Mouse (Mus musculus) liver, adult 2 months (tissue): Measurements from ENCODE around the gene Mrtfa. TPM values are rescaled to one million over a fixed set of nuclear protein-coding genes. Genes with fewer than 3 reads are reported as not detected.

Source experiments
- DNase-seq: peaks from one replicate; pipeline ENCODE4 v3.0.0-alpha.2; 2011; ENCODE audit warnings: low read depth, low spot score; ENCODE audit errors: extremely low read depth
- H3K27ac ChIP-seq: fragments of 200-500 bp; replicated peaks from 2 replicates; pipeline ENCODE4 v1.5.1; 2012; ENCODE audit warnings: low read depth, mild to moderate bottlenecking, control low read depth, inconsistent platforms, low read length; ENCODE audit not compliant: insufficient read depth
- H3K27me3 ChIP-seq: fragments of 200-500 bp; 2 replicates; pipeline ENCODE4 v1.6.1; 2012; ENCODE audit warnings: mild to moderate bottlenecking, moderate library complexity, low read length, inconsistent platforms; ENCODE audit not compliant: control insufficient read depth, insufficient read depth
- H3K36me3 ChIP-seq: fragments of 200-500 bp; 2 replicates; pipeline ENCODE4 v1.6.1; 2012; ENCODE audit warnings: low read length, inconsistent platforms; ENCODE audit not compliant: control insufficient read depth, insufficient read depth
- H3K4me1 ChIP-seq: fragments of 200-500 bp; 2 replicates; pipeline ENCODE4 v1.6.1; 2011; ENCODE audit warnings: low read length; ENCODE audit not compliant: control insufficient read depth, insufficient read depth
- H3K4me3 ChIP-seq: fragments of 200-500 bp; 2 replicates; pipeline ENCODE4 v1.5.1; 2011; ENCODE audit warnings: low read depth, mild to moderate bottlenecking, control low read depth, low read length, moderate library complexity; ENCODE audit not compliant: insufficient read depth
- H3K79me2 ChIP-seq: fragments of 200-500 bp; 2 replicates; pipeline ENCODE4 v1.6.1; 2012; ENCODE audit warnings: inconsistent platforms, mild to moderate bottlenecking, low read length, moderate library complexity; ENCODE audit not compliant: control insufficient read depth, insufficient read depth
- H3K9ac ChIP-seq: fragments of 200-500 bp; 2 replicates; pipeline ENCODE4 v1.6.1; 2012; ENCODE audit warnings: low read depth, mild to moderate bottlenecking, control low read depth, inconsistent platforms, low read length
- CTCF ChIP-seq: fragments of 200-500 bp; IDR thresholded peaks from 2 replicates; pipeline ENCODE4 v1.5.1; 2011; ENCODE audit warnings: low read depth, low read length, control low read depth
- POLR2A ChIP-seq: fragments of 200-500 bp; IDR thresholded peaks from 2 replicates; pipeline ENCODE4 v1.6.1; 2011; ENCODE audit warnings: low read length, control low read depth; ENCODE audit not compliant: insufficient read depth; ENCODE audit errors: extremely low read depth
- WGBS: fragments of 180-500 bp; shearing (Covaris S2); methylation state at CpG from one replicate; pipeline ENCODE4 v1.1.7; 2018; 5-methylcytosine and 5-hydroxymethylcytosine counted together
- polyA plus RNA-seq: library from polyadenylated mRNA; depleted of rRNA; stranded (reverse); fragments of >200 nt; gene quantifications from 2 replicates; pipeline ENCODE4 v1.2.3, GENCODE M21; 2012
- total RNA-seq: library from RNA; depleted of rRNA; stranded (reverse); fragments of >200 nt; gene quantifications from 2 replicates; pipeline ENCODE4 v1.2.3, GENCODE M21; 2014

Mrtfa gene
- total and polyA plus RNA-seq, 2 experiments = 1.0 to 5.6 TPM

DNA sequence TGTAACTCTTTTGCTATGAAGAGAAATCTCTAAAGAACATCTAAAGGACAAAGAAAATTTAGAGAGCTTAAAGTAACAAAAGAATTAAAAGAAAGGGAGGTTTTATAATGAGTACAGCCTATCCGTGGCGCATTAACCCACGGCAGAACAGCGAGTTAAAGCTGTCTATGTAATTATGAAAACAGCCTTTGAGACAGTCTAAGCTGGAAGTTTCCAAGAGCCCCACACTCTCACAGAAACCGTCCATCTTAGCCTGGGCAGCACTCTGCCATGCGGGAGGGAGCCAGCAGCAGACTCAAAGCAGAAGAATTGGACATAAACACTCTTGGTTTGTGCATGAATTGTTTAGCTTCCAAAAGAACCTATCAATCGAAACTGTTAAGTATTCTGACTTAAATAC lies 103.0 kb downstream of the Mrtfa start:
- H3K79me2 ChIP-seq = peaks cover 5% of the 10 kb centered on the region; the same call in 1 of the 2 replicates
- H3K4me1 ChIP-seq = no peaks in the 10 kb centered on the region
- no peak for DNase-seq
- TF ChIP-seq CTCF = no peak
- TF ChIP-seq POLR2A = no peak
- no peaks in the 10 kb centered on the region for H3K36me3 ChIP-seq
- WGBS = 91% methylated on average over 7 of the region's 7 CpGs
- H3K9ac ChIP-seq = no peak overlapping the region
- H3K27ac ChIP-seq = no peak overlapping the region
- H3K4me3 ChIP-seq = no peak overlapping the region
- H3K27me3 ChIP-seq = no peaks in the 10 kb centered on the region

DNA sequence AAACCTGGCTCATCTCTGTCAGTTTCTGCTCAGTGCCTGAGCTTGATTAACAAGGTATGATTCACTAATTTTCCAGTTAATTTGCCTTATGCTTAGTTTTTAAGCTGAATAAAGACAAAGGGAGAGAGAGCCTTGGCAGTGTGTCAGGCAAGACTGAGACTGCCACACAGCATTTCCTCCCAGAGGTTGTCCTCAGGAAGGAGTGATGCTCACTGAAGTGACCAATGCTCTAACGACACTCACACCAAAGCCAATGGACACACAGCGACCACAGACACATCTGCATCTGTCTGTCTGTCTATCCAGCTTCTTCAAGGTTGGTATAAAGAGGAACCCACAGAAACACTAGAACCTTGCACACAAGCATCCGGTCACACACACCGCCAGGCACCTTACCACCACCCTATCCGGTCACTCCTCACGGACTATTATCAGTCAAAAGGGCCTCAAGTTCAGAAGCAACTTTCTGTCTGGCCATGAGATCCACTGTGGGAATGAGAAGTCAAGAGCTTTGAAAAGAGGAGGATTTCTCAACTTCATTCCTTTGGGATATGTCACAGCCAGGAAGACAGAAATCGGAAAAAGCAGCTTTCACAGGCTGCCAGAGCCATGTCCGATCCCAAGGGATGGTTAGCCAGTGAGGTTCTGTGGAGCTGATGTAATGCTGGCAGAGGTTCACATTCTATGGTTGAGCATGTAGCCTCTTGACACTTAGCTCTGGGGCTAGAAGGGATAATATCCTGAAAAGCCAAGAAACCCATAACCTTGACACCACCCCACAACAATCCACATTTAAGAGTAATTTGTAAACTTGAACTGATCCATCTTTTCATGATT lies 103.7 kb downstream of the Mrtfa start:
- Histone ChIP-seq H3K79me2 (peaks cover 5% of the 10 kb centered on the region; the same call in 1 of the 2 replicates), H3K4me3 (no peak overlapping the region), H3K9ac (no peak overlapping the region), H3K36me3 (no peaks in the 10 kb centered on the region), H3K27ac (no peak overlapping the region), H3K27me3 (no peaks in the 10 kb centered on the region), H3K4me1 (no peaks in the 10 kb centered on the region)
- 89% methylated on average over 8 of the region's 8 CpGs for WGBS
- no peak for DNase-seq
- no peak for TF ChIP-seq POLR2A
- TF ChIP-seq CTCF = no peak

DNA sequence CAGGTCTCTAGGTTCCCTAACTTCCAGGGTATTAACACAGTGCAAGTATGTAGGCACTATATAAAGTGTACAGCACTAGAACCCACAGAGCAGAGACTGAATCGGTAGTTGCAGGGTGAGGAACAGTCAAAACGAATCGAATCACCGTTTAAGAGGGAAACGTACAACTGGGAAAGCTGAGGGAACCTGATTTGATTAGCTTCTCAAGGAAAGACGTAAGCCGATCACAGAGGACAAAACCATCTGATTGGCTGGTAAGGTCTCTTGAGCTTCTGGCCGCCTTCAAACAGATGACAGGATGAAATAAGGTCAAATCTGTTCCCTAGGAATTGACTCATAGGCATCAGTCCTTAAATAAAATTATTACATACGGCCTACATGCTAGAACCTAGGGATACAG lies 106.7 kb downstream of the Mrtfa start:
- no peak for TF ChIP-seq CTCF
- TF ChIP-seq POLR2A = no peak
- Histone ChIP-seq H3K27ac (peak overlapping the region; percentile 16; the same call in 1 of the 2 replicates), H3K9ac (no peak overlapping the region), H3K4me1 (no peaks in the 10 kb centered on the region), H3K27me3 (no peaks in the 10 kb centered on the region), H3K36me3 (no peaks in the 10 kb centered on the region), H3K4me3 (no peak overlapping the region), H3K79me2 (peaks cover 5% of the 10 kb centered on the region; the same call in 1 of the 2 replicates)
- WGBS = 90% methylated on average over 9 of the region's 9 CpGs
- no peak for DNase-seq

DNA sequence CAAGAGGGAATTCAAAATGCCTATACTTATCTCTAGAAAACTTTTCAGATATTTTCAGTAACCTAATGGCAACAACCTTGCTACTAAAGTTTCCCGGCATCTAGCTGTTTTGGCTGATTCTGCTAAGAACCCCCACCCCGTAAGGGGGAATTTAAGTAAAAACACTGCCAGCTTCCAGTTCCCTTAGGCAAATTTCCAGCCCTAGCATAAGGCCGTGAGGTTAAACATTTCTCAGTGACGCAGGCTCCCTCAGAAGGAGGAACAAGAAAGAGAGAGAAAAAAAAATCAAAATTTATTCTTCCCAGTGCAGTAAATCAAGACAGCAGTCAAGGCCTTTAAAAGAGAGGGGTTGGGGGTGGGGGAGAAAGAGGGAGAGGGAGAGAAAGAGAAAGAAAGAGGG lies 107.3 kb downstream of the Mrtfa start:
- TF ChIP-seq CTCF = no peak
- TF ChIP-seq POLR2A = no peak
- Histone ChIP-seq H3K4me1 (no peaks in the 10 kb centered on the region), H3K36me3 (no peaks in the 10 kb centered on the region), H3K27me3 (no peaks in the 10 kb centered on the region), H3K27ac (peak overlapping the region; percentile 16; the same call in 1 of the 2 replicates), H3K9ac (no peak overlapping the region), H3K79me2 (peaks cover 5% of the 10 kb centered on the region; the same call in 1 of the 2 replicates), H3K4me3 (no peak overlapping the region)
- peak; percentile 36 for DNase-seq
- 83% methylated on average over 4 of the region's 4 CpGs for WGBS

DNA sequence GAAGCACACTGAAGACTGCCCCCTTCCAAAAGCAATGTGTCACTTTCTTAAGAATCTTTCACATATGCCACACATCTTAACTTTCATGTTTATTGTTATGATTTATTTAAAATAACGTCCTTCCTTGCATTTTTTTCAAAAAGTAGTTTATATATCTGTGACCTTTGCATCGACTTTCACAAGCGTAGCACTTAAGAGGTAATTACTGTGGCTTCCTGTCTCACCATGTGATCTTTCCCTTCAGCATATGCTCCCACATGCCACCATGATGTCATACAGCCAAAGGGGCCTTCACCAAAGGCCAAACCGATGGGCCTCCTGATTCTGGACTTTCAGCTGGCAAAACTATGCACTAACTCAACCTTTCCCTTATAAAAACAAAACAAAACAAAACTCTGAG lies 109.3 kb downstream of the Mrtfa start:
- Histone ChIP-seq H3K36me3 (no peaks in the 10 kb centered on the region), H3K27me3 (no peaks in the 10 kb centered on the region), H3K79me2 (peaks cover 5% of the 10 kb centered on the region; the same call in 1 of the 2 replicates), H3K9ac (no peak overlapping the region), H3K4me3 (no peak overlapping the region), H3K4me1 (no peaks in the 10 kb centered on the region), H3K27ac (no peak overlapping the region)
- WGBS = 77% methylated on average over 4 of the region's 4 CpGs
- DNase-seq = no peak
- TF ChIP-seq CTCF (no peak), POLR2A (no peak)

DNA sequence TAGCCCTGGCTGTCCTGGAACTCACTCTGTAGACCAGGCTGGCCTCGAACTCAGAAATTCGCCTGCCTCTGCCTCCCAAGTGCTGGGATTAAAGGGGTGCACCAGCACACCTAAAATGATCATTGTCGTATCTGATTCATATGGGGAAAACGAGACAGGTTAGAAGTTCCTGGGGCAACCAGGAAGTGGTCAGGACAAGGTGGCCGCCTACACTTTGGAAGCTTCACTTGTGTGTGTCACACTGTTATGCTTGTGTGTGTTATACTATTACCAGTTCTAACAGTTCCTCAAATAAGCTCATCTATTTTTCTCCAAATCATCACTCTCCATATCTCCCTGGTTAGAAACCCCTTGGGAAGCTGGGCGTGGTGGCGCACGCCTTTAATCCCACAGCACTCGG lies 110.2 kb downstream of the Mrtfa start:
- DNase-seq = no peak
- TF ChIP-seq POLR2A (no peak), CTCF (no peak)
- H3K9ac ChIP-seq = no peak overlapping the region
- no peaks in the 10 kb centered on the region for H3K4me1 ChIP-seq
- H3K4me3 ChIP-seq = no peak overlapping the region
- WGBS = 96% methylated on average over 9 of the region's 9 CpGs
- H3K27ac ChIP-seq = no peak overlapping the region
- no peaks in the 10 kb centered on the region for H3K79me2 ChIP-seq
- H3K27me3 ChIP-seq = no peaks in the 10 kb centered on the region
- H3K36me3 ChIP-seq = no peaks in the 10 kb centered on the region
